Mouse (Mus musculus) c-Kit-positive CD71-negative TER-119-negative erythroid progenitor cells, embryonic 14.5 days (primary cell): ENCODE measurements around the gene Zfp760.
"Not testable (repeated sequence)": the region's sequence is repeated elsewhere in the genome, so short reads cannot be mapped to it uniquely, and the experiment has no call there.

Experiments used
- DNase-seq: peaks from one replicate; pipeline ENCODE4 v3.0.0-alpha.2; 2013; ENCODE audit warnings: low read depth

Zfp760 gene

DNA sequence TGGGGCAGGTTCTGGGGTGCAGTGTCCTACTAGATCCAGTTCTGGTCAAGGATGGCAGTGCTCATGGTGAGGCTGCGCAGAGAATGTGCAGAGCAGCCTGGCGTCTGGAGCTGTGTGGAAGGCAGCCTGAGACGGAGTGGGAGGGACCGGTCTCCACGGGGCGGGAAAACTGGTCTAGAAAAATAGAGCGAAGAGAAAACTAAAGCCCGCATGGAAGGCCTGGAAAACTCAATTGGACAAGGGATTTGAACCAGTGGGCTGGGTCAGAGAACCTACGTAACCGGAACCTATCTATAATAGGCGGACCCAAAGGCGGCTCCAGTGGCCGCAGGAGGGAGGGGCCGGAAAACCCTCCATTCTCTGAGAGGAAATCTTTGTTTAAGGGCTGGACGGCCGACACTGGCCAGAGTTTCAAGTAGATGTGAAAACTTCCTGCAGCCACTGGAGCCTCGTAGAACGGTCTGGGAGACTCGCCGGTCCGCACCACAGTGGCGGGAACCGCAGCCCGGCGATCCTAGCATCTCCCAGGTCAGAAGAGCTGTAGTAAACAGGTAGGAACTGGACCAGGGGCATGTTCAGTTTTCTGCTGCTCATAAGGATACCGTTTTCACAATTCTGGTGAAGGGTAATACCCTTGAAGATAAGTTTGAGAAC lies at the start of gene Zfp760:
Gene Zfp760, plus strand, starts transcription at position 399 of the 654 bp plus-strand sequence.
- DNase-seq = peak; percentile 56

DNA sequence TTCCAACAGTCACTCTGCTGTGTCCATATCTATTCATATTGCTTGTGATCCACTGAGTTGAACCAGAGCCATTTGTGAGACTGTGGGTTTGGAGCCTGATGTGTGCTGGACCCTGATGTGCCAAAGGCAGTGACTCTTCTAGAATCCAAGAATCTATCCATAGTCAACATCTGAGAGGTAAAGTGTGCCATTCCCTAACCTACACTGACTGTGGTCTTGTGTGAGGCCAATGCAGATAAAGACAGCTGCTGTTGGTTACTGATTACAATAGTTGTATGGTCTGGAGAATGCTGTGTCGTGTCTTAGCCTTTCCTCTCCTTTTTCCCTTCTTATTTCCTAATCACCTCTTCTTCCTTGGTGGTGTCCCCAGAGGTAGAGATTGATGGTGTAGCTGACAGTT lies 28.7 kb upstream of the Zfp760 start:
- not testable (repeated sequence) for DNase-seq

DNA sequence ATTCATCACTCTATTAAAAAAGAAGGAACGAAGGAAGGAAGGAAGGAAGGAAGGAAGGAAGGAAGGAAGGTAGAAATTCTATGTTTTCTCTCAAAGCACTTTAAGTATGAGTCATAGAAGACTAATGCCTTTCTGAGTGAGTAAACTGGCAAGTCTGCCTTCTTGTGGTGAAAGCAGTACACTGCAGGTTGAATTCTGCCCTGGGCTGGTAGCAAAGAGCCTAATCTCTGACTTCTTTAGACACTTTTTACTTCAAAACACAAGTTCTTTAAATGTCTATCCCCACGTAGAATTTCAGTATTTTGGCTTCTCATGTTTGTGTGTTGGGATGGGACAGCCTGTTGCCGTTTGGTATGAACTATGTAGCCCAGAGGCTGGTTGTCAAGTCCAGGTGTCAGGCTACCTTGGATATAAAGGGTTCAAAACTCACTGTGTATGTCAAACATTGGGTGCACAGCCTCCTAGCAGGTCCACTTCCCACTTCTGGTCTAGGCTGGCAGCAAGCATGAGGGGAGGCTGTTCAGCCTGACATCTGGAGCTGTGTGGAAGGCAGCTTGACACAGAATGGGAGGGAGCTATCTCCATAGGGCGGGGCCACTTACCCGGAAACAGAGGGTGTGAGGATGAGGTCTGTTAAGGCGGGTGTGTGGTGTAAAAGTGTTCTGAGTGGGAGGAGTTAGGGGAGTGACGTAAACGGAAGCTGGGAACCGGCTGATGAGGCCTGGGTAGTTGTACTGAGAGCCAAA lies 28.1 kb upstream of the Zfp760 start:
- peak; percentile 90 for DNase-seq

DNA sequence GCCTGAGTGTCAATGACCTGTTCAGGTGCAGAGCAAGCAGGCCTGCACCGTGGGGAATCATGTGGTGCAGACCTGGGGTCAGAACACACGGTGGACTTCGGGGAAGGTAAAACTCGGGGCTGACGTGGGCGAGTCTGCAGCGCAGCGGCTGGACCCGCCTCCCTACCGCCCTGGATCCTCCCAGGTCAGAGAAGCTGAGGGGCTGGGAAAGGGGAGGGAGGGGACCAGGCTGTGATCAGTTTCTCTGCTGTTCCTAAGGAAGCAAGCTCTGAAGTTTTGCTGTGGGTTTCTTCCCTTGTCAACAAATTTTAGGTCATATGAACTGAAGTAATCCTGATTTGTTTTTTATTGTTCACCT lies 27.5 kb upstream of the Zfp760 start:
- not testable (repeated sequence) for DNase-seq

DNA sequence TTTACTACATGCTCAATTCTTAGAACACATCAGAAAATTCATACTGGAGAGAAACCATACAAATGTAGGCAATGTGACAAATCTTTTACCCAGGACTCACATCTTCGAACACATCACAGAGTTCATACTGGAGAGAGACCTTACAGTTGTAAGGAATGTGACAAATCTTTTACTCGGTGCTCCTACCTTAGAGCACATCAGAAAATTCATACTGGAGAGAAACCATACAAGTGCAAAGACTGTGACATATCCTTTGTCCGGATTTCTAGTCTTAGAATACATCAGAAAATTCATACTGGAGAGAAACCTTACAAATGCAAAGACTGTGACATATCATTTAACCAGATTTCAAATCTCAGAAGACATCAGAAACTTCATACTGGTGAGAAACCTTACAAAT lies 16.0 kb upstream of the Zfp760 start, which contains the start of gene Gm10226:
Gene Gm10226, plus strand, starts transcription at position 301 of the 400 bp plus-strand sequence.
- no peak for DNase-seq

DNA sequence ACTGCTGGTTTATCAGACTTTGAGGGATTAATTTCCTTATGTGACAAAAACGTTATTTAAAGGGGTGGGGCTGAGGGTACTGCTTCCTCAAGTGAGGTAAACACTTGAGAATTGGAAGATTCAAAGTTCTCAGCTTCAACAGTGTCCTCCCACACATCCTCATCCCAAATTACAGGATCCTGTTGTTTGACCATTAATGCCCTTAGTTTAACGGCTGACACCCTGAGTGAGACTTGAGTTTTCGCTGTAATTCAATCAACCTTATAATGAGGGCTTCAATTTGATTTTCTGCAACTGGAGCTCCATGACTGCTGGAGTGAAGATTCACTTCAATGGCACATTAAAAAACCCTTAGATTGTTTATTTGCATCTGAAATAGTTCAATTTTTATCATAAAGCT lies 14.2 kb upstream of the Zfp760 start:
- no peak for DNase-seq

DNA sequence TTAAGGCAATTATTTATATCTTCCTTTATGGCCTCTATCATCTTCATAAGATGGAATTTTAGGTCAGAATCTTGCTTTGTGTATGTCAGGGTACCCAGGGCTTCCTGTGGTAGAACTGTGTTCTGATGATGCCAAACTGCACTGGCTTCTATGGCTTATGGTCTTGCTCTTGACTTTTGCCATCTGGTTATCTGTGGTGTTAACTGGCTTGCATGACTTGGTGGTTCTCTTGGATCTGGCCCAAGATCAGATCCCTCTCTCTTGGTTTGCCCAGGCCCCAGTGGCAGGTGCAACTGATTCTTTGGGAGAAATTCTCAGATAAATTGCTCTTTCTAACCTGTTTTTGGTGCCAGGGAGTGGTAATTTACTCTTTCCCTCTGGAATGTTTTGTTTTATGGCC lies 11.5 kb upstream of the Zfp760 start:
- DNase-seq = no peak

DNA sequence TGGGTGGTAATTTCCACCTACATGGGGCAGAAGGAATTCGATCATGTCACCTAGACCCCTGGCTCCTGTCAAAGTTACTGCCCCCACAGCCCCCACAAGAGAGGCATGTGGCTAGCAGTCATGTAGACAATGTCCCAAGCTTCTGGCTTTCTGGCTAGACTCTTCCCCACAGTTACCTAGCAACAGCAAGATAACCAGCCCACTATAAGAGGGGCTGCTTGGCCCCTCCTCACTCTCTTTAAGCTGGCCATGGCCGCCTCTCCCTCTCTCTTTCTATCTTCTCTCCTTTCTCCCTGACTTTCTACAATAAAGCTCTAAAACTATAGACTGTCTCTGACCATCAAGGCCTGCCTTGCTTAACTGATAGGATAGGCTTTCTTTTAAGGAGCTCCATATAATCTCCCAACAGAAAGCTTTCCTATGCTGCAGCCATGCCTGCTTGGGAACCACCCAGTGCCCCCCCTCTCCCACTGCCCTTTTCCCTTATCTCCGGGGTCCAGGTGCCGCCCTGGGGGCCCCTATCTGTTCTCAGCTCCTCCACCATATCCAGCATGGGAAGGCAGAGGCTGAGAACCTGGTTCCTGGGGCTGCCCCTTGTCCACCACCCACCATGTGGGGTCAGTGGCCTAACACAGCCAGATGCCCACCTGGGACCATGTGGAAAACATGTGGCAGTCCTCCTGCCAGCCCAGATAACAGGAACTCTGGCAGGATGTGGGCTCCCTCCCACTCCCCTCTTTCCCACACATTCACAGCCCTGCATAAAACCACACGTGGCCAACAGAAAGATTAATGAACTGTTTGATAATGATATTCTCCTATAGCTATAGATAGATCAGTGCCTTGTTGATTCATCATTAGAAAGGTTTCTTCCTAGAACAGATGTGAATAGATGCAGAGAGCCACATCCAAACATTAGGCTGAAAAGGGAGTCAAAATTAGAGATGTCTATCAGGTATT lies 5.0 kb upstream of the Zfp760 start:
- DNase-seq = no peak

DNA sequence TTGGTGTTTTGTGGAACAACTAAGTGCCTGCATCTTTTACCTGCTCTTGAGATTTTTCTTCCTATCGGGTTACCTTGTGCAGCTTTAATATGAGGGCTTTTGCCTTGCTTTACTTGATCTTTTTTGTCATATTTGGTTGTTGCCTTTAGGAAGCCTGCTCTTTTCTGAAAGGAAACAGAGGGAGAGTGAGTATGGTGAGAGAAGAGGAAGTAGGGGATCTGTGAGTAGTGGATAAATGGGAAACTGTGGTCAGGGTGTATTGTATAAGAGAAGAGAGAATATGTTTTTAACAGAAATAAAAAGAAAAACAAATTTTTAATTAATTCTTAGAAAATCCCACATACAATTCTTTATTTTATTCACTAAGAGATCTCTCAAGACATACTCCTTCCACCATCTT lies 4.1 kb upstream of the Zfp760 start:
- DNase-seq = no peak

DNA sequence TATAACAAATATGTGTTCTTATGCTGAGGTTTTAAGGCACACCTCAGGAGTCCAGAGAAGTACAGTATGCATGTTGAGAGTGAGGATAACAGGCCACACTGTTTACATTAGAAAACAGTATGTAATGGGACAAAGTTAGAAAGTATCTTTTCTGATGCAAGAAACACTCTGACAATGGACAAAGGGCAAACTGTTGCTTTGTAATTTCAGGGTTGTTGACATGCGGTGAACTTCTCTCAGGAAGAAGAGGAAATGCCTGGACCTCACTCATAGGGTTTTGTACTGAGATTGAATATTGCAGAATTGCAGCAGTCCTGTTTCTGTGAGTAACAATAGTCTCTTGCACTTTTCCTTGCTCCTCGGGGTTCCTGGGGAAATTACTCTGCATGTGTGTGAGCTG lies 860 bp downstream of the Zfp760 start:
- DNase-seq = no peak

DNA sequence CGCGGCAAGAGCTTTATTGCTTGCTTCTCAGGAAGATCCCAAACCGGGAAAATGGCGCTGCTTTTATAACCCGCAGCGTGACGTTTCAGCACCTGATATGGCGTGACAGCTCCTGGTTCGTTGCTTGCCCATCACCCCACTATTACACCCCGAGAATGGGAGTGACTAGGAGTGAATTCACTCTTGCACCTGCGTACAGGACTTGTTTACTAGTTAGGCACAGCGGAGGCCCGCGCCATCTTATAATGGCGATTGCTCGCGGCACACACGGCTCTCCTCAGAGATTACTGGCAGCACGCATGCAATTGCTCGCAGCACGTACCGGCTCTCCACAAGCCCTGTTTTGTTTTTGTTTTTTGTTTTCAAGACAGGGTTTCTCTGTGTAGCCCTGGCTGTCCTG lies 23.0 kb downstream of the Zfp760 start, which contains the start of gene Zfp229:
Gene Zfp229, plus strand, starts transcription at position 301 of the 400 bp plus-strand sequence.
- not testable (repeated sequence) for DNase-seq

DNA sequence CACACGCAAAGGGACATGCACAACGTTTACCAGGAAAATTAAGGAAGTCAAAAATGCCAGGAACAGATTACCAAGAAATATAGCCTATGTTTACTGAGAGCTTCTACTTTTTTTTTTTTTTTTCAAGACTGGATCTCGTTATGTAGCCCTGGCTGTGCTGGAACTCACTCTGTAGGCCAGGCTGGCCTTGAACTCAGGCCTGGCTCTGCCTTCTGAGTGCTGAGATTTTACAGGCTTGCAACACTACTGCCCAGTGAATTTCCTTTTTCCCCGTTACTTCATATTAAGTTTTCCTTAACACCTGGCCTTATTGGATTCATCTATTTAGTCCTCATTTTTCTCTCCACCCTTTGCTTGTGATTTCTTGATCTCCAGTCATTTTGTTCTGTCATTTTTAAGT lies 25.5 kb downstream of the Zfp760 start:
- DNase-seq = no peak

DNA sequence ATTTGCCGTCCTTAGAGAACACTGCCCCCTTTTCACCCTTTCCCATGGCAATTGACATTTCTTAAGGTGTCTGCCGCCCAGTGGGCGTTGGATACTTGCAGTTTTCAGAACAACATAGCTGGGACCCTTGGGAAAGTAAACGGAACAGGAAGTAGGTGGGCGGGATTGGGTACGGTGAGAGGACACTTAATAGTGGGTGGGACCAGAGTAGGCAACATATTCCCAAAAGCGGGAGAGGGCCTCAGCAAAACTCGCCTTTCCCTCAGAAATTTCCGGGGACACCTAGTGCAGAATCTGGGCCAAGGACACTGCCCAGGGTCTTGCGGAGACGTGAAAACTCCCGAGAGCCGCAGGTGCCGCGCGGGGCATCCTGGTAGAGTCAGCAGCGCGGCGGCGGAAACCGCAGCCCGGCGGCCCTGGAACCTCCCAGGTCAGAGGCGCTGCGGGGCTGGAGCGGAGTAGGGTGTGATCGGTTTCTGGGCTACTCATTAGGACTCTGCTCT lies 26.0 kb downstream of the Zfp760 start:
- peak; percentile 57 for DNase-seq

DNA sequence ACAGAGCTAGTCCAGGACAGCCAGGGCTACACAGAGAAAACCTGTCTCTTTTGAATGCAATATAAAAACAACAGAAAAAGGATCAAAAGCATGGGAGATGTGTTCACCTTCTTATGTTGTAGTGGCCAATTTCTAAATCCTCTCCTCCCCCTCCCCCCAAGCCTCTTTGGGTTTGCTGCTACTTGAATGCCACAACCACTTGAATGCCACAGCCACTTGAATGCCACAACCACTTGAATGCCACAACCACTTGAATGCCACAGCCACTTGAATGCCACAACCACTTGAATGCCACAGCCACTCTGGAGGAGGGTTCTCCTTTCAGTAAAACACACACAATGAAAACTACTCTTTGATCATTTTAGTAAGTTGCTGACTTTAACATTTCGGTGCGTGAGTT lies 45.2 kb downstream of the Zfp760 start:
- DNase-seq = no peak

DNA sequence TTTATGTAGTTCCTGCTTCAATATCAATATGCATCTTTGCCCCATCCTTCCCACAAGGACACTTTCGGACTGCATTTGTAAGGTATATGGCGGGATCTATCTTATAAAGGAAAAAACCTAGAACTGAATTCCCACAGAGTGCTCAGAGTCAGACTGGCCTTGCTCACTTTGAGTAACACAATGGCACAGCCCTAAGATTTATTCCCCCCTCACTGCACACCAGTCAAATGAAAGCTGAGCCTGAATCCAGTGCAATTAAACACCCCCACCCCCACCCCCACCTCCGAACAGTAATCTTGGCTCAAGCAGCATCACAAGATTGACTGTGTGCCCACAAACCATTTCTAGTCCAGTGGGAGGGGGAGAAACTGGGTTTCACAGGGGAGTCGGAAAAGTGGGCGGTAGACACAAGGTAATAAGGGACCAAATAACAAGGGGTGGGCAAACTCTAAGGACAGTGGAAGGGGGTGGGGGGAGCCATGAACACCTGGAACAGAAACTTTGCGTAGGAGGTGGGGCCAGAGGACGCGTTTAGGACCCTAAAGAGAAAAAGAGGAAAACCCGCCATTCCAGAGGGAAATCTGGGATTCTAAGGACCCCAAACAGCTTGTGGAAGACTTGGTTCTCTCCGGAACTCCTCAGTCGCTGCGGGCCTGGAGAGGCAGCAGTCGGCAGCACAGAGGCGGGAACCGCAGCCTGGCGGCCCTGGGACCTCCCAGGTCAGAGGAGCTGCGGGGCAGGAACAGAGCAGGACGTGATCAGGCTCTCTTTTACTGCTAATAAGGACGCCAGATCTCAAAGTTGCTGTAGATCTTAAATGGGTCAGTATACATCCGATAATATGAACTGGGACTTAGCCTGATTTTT lies 46.0 kb downstream of the Zfp760 start:
- DNase-seq = no peak

DNA sequence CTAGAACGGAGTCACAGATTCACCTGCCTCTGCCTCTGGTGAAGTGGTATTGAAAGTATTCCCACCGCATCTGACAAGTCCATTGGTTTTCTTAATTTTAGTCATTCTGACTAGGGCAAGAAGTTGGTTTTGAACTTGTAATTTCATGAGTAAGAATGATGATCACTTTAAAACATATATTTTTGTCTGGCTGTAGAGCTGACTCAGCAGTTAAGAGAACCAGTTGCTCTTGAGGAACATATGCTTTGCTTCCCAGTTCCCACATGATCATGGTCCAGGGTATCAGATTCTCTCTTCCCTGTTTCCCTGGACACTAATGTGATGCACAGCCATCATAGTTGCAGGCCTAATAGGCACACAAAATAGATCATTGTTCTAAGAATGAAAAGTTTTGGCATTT lies 62.8 kb downstream of the Zfp760 start:
- no peak for DNase-seq
